Mouse (Mus musculus): ENCODE measurements around the gene Syap1. TPM values are rescaled to one million over a fixed set of nuclear protein-coding genes. Genes with fewer than 3 reads are reported as not detected.

The Syap1 gene
- total and polyA plus RNA-seq, 3 experiments, result 6.7 to 53.5 (median 34.4) TPM

GRCm38 (mm10) chrX:162871734-162872517 is 16.3 kb downstream of the Syap1 start:
- Histone ChIP-seq H3K4me1 (ENCODE audit: insufficient read depth, low read depth, low read length) (no peaks in the 10 kb centered on the region), H3K36me3 (replicated peaks) (peaks cover 37% of the 10 kb centered on the region), H3K9me3 (replicated peaks) (no peaks in the 10 kb centered on the region), H3K27me3 (ENCODE audit: insufficient read depth, low read length) (no peaks in the 10 kb centered on the region), H3K4me3 (ENCODE audit: low read depth, low read length) (no peak overlapping the region)
- TF ChIP-seq TAL1 (conservative IDR thresholded peaks at IDR 0.05; ENCODE audit: low read depth, low read length), result no peak
- peak; percentile 60 for TF ChIP-seq CTCF (IDR thresholded peaks at IDR 0.05; ENCODE audit: low read depth, low read length)
- no peak for TF ChIP-seq POLR2AphosphoS5 (IDR thresholded peaks at IDR 0.05; ENCODE audit: insufficient replicate concordance, low read depth, low read length)
- no peak for ATAC-seq (ENCODE audit: extremely low read depth, insufficient number of reproducible peaks, low FRiP score, poor library complexity, severe bottlenecking)
- peak; percentile 4 for DNase-seq (ENCODE audit: low spot score)

- Histone ChIP-seq H3K4me1 (ENCODE audit: insufficient read depth, low read depth, low read length) (no peaks in the 10 kb centered on the region), H3K9me3 (replicated peaks) (no peaks in the 10 kb centered on the region), H3K4me3 (ENCODE audit: low read depth, low read length) (no peak overlapping the region), H3K36me3 (replicated peaks) (peaks cover 48% of the 10 kb centered on the region), H3K27me3 (ENCODE audit: insufficient read depth, low read length) (no peaks in the 10 kb centered on the region)
- no peak for TF ChIP-seq TAL1 (conservative IDR thresholded peaks at IDR 0.05; ENCODE audit: low read depth, low read length)
- no peak for TF ChIP-seq POLR2AphosphoS5 (IDR thresholded peaks at IDR 0.05; ENCODE audit: insufficient replicate concordance, low read depth, low read length)
- TF ChIP-seq GATA1 (IDR thresholded peaks at IDR 0.05; ENCODE audit: borderline replicate concordance, low read length), result no peak
- TF ChIP-seq CTCF (IDR thresholded peaks at IDR 0.05; ENCODE audit: low read depth, low read length), result no peak
- no peak for TF ChIP-seq GATA2 (IDR thresholded peaks at IDR 0.05; ENCODE audit: borderline replicate concordance, low read depth, low read length)
- DNase-seq (ENCODE audit: low spot score), result no peak
- ATAC-seq (ENCODE audit: extremely low read depth, insufficient number of reproducible peaks, low FRiP score, poor library complexity, severe bottlenecking), result no peak
Measured at GRCm38 (mm10) chrX:162868294-162868965, 19.8 kb downstream of the Syap1 start.

GRCm38 (mm10) chrX:162848682-162849081 is 39.6 kb downstream of the Syap1 start:
- no peak overlapping the region for H3K4me3 ChIP-seq (ENCODE audit: low read depth, low read length)
- H3K36me3 ChIP-seq (replicated peaks), result no peaks in the 10 kb centered on the region
- ATAC-seq (ENCODE audit: extremely low read depth, insufficient number of reproducible peaks, low FRiP score, poor library complexity, severe bottlenecking) (0 out of 2 replicates have a peak, but pooled peaks have one; percentile 28), DNase-seq (ENCODE audit: low spot score) (no peak)
- H3K4me1 ChIP-seq (ENCODE audit: insufficient read depth, low read depth, low read length), result no peaks in the 10 kb centered on the region
- H3K9me3 ChIP-seq (replicated peaks), result no peaks in the 10 kb centered on the region
- H3K27me3 ChIP-seq (ENCODE audit: insufficient read depth, low read length), result 0 out of 2 replicates have a peak, but pooled peaks cover 4% of the 10 kb centered on the region
- TF ChIP-seq CTCF (IDR thresholded peaks at IDR 0.05; ENCODE audit: low read depth, low read length) (no peak), GATA2 (IDR thresholded peaks at IDR 0.05; ENCODE audit: borderline replicate concordance, low read depth, low read length) (no peak), TAL1 (conservative IDR thresholded peaks at IDR 0.05; ENCODE audit: low read depth, low read length) (no peak), POLR2AphosphoS5 (IDR thresholded peaks at IDR 0.05; ENCODE audit: insufficient replicate concordance, low read depth, low read length) (no peak), GATA1 (IDR thresholded peaks at IDR 0.05; ENCODE audit: borderline replicate concordance, low read length) (no peak)

GRCm38 (mm10) chrX:162845531-162845930 is 42.7 kb downstream of the Syap1 start:
- H3K4me3 ChIP-seq (ENCODE audit: low read depth, low read length), result no peak overlapping the region
- no peak for ATAC-seq (ENCODE audit: extremely low read depth, insufficient number of reproducible peaks, low FRiP score, poor library complexity, severe bottlenecking)

GRCm38 (mm10) chrX:162844447-162845100 is 43.7 kb downstream of the Syap1 start:
- Histone ChIP-seq H3K9me3 (replicated peaks) (no peaks in the 10 kb centered on the region), H3K36me3 (replicated peaks) (no peaks in the 10 kb centered on the region), H3K27me3 (ENCODE audit: insufficient read depth, low read length) (0 out of 2 replicates have a peak, but pooled peaks cover 4% of the 10 kb centered on the region), H3K4me3 (ENCODE audit: low read depth, low read length) (no peak overlapping the region), H3K4me1 (ENCODE audit: insufficient read depth, low read depth, low read length) (no peaks in the 10 kb centered on the region)
- TF ChIP-seq CTCF (IDR thresholded peaks at IDR 0.05; ENCODE audit: low read depth, low read length) (no peak), TAL1 (conservative IDR thresholded peaks at IDR 0.05; ENCODE audit: low read depth, low read length) (no peak), GATA2 (IDR thresholded peaks at IDR 0.05; ENCODE audit: borderline replicate concordance, low read depth, low read length) (no peak), POLR2AphosphoS5 (IDR thresholded peaks at IDR 0.05; ENCODE audit: insufficient replicate concordance, low read depth, low read length) (no peak)
- ATAC-seq (ENCODE audit: extremely low read depth, insufficient number of reproducible peaks, low FRiP score, poor library complexity, severe bottlenecking) (no peak), DNase-seq (ENCODE audit: low spot score) (no peak)

More at GRCm38 (mm10) chrX:162845531-162845930, 42.7 kb downstream of the Syap1 start:
- TF ChIP-seq CTCF (IDR thresholded peaks at IDR 0.05; ENCODE audit: low read depth, low read length), result no peak
- no peak for TF ChIP-seq GATA1 (IDR thresholded peaks at IDR 0.05; ENCODE audit: borderline replicate concordance, low read length)
- TF ChIP-seq GATA2 (IDR thresholded peaks at IDR 0.05; ENCODE audit: borderline replicate concordance, low read depth, low read length), result no peak
- no peak for TF ChIP-seq TAL1 (conservative IDR thresholded peaks at IDR 0.05; ENCODE audit: low read depth, low read length)
- TF ChIP-seq POLR2AphosphoS5 (IDR thresholded peaks at IDR 0.05; ENCODE audit: insufficient replicate concordance, low read depth, low read length), result no peak
- no peaks in the 10 kb centered on the region for H3K4me1 ChIP-seq (ENCODE audit: insufficient read depth, low read depth, low read length)
- 0 out of 2 replicates have a peak, but pooled peaks cover 4% of the 10 kb centered on the region for H3K27me3 ChIP-seq (ENCODE audit: insufficient read depth, low read length)
- DNase-seq (ENCODE audit: low spot score), result no peak
- H3K9me3 ChIP-seq (replicated peaks), result no peaks in the 10 kb centered on the region
- no peaks in the 10 kb centered on the region for H3K36me3 ChIP-seq (replicated peaks)

GRCm38 (mm10) chrX:162832101-162832500 is 56.1 kb downstream of the Syap1 start:
- Histone ChIP-seq H3K4me3 (ENCODE audit: low read depth, low read length) (no peak overlapping the region), H3K4me1 (ENCODE audit: insufficient read depth, low read depth, low read length) (peaks cover 6% of the 10 kb centered on the region; the same call in 1 of the 2 replicates), H3K27me3 (ENCODE audit: insufficient read depth, low read length) (no peaks in the 10 kb centered on the region), H3K9me3 (replicated peaks) (no peaks in the 10 kb centered on the region), H3K36me3 (replicated peaks) (no peaks in the 10 kb centered on the region)
- DNase-seq (ENCODE audit: low spot score), result no peak
- TF ChIP-seq CTCF (IDR thresholded peaks at IDR 0.05; ENCODE audit: low read depth, low read length), result no peak
- TF ChIP-seq TAL1 (conservative IDR thresholded peaks at IDR 0.05; ENCODE audit: low read depth, low read length), result no peak
- no peak for TF ChIP-seq GATA2 (IDR thresholded peaks at IDR 0.05; ENCODE audit: borderline replicate concordance, low read depth, low read length)
- no peak for TF ChIP-seq POLR2AphosphoS5 (IDR thresholded peaks at IDR 0.05; ENCODE audit: insufficient replicate concordance, low read depth, low read length)
- TF ChIP-seq GATA1 (IDR thresholded peaks at IDR 0.05; ENCODE audit: borderline replicate concordance, low read length), result no peak
- ATAC-seq (ENCODE audit: extremely low read depth, insufficient number of reproducible peaks, low FRiP score, poor library complexity, severe bottlenecking), result no peak
